Mouse (Mus musculus) intestine, embryonic 15.5 days (tissue): ENCODE data around the gene Gm9376. TPM values are rescaled to one million over a fixed set of nuclear protein-coding genes. Genes with fewer than 3 reads are reported as not detected.

ENCODE experiments used
- ATAC-seq: fragments of 200-750 bp; cut with Nextera tagmentation; 2 replicates; pipeline ENCODE4 v1.8.0; 2017; ENCODE audit warnings: moderate TSS enrichment, moderate library complexity
- H3K27ac ChIP-seq: fragments of 300-500 bp; sonication (generic); 2 replicates; pipeline ENCODE4 v1.5.1; 2015; ENCODE audit warnings: mild to moderate bottlenecking, inconsistent platforms
- H3K27me3 ChIP-seq: fragments of 300-500 bp; sonication (generic); replicated peaks from 2 replicates; pipeline ENCODE4 v1.6.1; 2015; ENCODE audit warnings: inconsistent platforms
- H3K36me3 ChIP-seq: fragments of 300-500 bp; sonication (generic); 2 replicates; pipeline ENCODE4 v1.6.1; 2015; ENCODE audit warnings: inconsistent platforms
- H3K4me1 ChIP-seq: fragments of 300-500 bp; sonication (generic); replicated peaks from 2 replicates; pipeline ENCODE4 v1.6.1; 2015; ENCODE audit warnings: inconsistent platforms
- H3K4me2 ChIP-seq: fragments of 300-500 bp; sonication (generic); replicated peaks from 2 replicates; pipeline ENCODE4 v1.6.1; 2015; ENCODE audit warnings: mild to moderate bottlenecking, inconsistent platforms
- H3K4me3 ChIP-seq: fragments of 300-500 bp; sonication (generic); replicated peaks from 2 replicates; pipeline ENCODE4 v1.5.1; 2015; ENCODE audit warnings: inconsistent platforms
- H3K9ac ChIP-seq: fragments of 300-500 bp; sonication (generic); 2 replicates; pipeline ENCODE4 v1.6.1; 2015; ENCODE audit warnings: inconsistent platforms
- H3K9me3 ChIP-seq: fragments of 300-500 bp; sonication (generic); 2 replicates; pipeline ENCODE4 v1.6.1; 2016; ENCODE audit warnings: inconsistent platforms
- WGBS: fragments of 180-500 bp; shearing (Covaris S2); methylation state at CpG from one replicate; pipeline ENCODE4 v1.1.7; 2015; 5-methylcytosine and 5-hydroxymethylcytosine counted together
- polyA plus RNA-seq: library from polyadenylated mRNA; unstranded; fragments of >200 nt; fragmentation: Nextera tagmentation; extraction: Ambion mirVana; gene quantifications from 2 replicates; pipeline ENCODE4 v1.2.1, GENCODE M21; 2015

Gene Gm9376
- polyA plus RNA-seq, 1 experiment from 2014 or later = not detected

- H3K27me3 ChIP-seq = no peaks in the 10 kb centered on the region
- WGBS = 94% methylated on average over 6 of the region's 6 CpGs
- no peaks in the 10 kb centered on the region for H3K9me3 ChIP-seq
- no peaks in the 10 kb centered on the region for H3K4me1 ChIP-seq
- H3K9ac ChIP-seq = no peak overlapping the region
- no peak for ATAC-seq
- H3K4me3 ChIP-seq = no peak overlapping the region
- no peak overlapping the region for H3K27ac ChIP-seq
- no peaks in the 10 kb centered on the region for H3K36me3 ChIP-seq
- no peak overlapping the region for H3K4me2 ChIP-seq
These were observed 23.2 kb downstream of the Gm9376 start for GRCm38 (mm10) chr14:118290009-118290408.

DNA sequence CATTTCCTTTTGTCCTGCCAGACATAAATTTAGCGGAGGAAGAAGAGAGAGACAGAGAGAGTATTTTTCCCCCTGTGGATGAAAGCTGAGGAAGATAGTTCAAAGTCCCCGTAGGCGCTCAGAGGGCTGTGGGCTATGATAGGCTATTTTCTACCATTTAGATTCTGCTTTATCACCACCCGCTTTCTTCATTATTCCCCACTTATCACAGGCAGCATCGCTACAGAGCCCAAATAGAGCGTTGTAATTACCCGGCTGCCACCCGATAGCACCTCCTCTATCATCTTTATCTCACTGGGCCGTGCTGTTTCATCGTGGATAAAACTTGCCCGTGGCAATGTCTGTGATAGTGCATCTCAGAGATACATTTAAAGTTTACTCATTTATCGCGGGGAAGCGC lies 35.8 kb downstream of the Gm9376 start:
- WGBS = 69% methylated on average over 14 of the region's 14 CpGs
- Histone ChIP-seq H3K9me3 (no peaks in the 10 kb centered on the region), H3K4me2 (no peak overlapping the region), H3K36me3 (no peaks in the 10 kb centered on the region), H3K27me3 (no peaks in the 10 kb centered on the region), H3K9ac (no peak overlapping the region), H3K27ac (no peak overlapping the region), H3K4me3 (no peak overlapping the region), H3K4me1 (0 out of 2 replicates have a peak, but pooled peaks cover 2% of the 10 kb centered on the region)
- ATAC-seq = no peak

GRCm38 (mm10) chr14:118304560-118304959 lies 37.8 kb downstream of the Gm9376 start:
- Histone ChIP-seq H3K9me3 (no peaks in the 10 kb centered on the region), H3K4me1 (0 out of 2 replicates have a peak, but pooled peaks cover 2% of the 10 kb centered on the region), H3K4me3 (no peak overlapping the region), H3K27me3 (no peaks in the 10 kb centered on the region), H3K27ac (no peak overlapping the region), H3K4me2 (no peak overlapping the region), H3K9ac (no peak overlapping the region), H3K36me3 (no peaks in the 10 kb centered on the region)
- 78% methylated on average over 9 of the region's 9 CpGs for WGBS
- ATAC-seq = no peak

DNA sequence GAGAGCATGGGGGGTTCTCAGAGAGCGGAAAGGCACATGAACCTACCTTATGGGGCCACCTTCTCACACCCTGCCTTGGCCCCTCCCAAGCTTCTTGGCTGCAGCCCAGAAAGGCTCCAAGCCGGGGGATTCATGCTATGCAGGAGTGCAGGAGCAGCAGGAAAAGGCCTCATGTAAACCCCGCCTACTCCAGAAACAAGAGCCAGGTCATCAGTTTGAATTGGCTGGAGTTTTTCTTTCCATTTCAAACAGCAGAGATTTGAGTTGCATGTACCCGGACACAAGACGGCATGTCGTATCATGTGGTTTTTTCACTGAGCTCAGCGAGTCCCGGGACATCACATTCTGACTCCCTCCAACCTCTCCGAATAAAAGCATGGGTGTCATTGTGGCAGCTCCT lies 39.2 kb downstream of the Gm9376 start:
- ATAC-seq = no peak
- H3K27me3 ChIP-seq = no peaks in the 10 kb centered on the region
- no peak overlapping the region for H3K9ac ChIP-seq
- H3K4me3 ChIP-seq = no peak overlapping the region
- H3K36me3 ChIP-seq = no peaks in the 10 kb centered on the region
- H3K9me3 ChIP-seq = no peaks in the 10 kb centered on the region
- H3K4me1 ChIP-seq = 0 out of 2 replicates have a peak, but pooled peaks cover 2% of the 10 kb centered on the region
- no peak overlapping the region for H3K4me2 ChIP-seq
- H3K27ac ChIP-seq = no peak overlapping the region
- WGBS = 61% methylated on average over 9 of the region's 9 CpGs

DNA sequence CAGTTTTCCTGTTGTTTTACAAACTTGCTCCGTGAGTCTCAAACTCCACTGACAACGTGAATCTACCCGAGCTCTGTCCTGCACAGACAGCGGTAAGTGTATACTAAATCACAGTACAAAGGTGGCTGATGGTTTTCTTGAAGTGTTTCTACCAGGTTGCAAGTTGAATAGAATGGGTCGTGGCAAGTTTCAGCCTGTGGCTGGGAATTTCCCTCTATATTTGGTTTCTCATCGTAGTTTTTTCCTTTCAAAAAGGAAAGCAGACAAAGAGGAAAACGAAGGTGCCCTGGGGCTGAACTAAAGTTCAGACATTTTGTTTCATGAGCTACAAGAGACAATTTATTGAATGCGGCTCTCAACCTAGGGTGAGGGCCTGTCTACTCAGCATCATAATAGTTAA lies 40.3 kb downstream of the Gm9376 start:
- ATAC-seq = no peak
- H3K27me3 ChIP-seq = no peaks in the 10 kb centered on the region
- 80% methylated on average over 8 of the region's 8 CpGs for WGBS
- no peaks in the 10 kb centered on the region for H3K36me3 ChIP-seq
- no peak overlapping the region for H3K4me3 ChIP-seq
- H3K4me2 ChIP-seq = no peak overlapping the region
- no peaks in the 10 kb centered on the region for H3K9me3 ChIP-seq
- 0 out of 2 replicates have a peak, but pooled peaks cover 2% of the 10 kb centered on the region for H3K4me1 ChIP-seq
- no peak overlapping the region for H3K9ac ChIP-seq
- H3K27ac ChIP-seq = no peak overlapping the region

DNA sequence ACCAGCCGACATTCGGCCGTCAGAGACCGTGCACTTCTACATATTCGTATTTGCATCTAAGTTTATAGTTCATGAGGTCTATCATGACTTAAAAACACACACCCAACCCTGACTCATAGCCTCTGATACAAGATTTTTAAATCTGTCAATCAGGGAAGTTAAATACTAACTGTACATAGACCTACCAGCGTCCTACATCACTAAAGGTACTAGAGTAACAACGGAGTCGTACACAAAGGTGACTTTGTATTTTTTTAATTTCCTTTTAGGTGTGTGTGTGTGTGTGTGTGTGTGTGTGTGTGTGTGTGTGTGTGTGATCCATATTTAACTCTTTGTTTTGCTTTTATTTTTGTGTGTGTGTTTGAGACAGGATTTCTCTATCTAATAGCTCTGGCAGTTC lies 44.9 kb downstream of the Gm9376 start:
- Histone ChIP-seq H3K4me3 (no peak overlapping the region), H3K4me2 (no peak overlapping the region), H3K36me3 (no peaks in the 10 kb centered on the region), H3K27me3 (no peaks in the 10 kb centered on the region), H3K9me3 (no peaks in the 10 kb centered on the region), H3K9ac (no peak overlapping the region), H3K4me1 (no peaks in the 10 kb centered on the region), H3K27ac (no peak overlapping the region)
- 95% methylated on average over 8 of the region's 8 CpGs for WGBS
- ATAC-seq = no peak

GRCm38 (mm10) chr14:118312664-118313063 lies 45.9 kb downstream of the Gm9376 start:
- H3K36me3 ChIP-seq = no peaks in the 10 kb centered on the region
- H3K27ac ChIP-seq = no peak overlapping the region
- no peak overlapping the region for H3K9ac ChIP-seq
- no peaks in the 10 kb centered on the region for H3K4me1 ChIP-seq
- H3K4me2 ChIP-seq = no peak overlapping the region
- no peak overlapping the region for H3K4me3 ChIP-seq
- H3K9me3 ChIP-seq = no peaks in the 10 kb centered on the region
- no peak for ATAC-seq
- WGBS = 89% methylated on average over 10 of the region's 10 CpGs
- H3K27me3 ChIP-seq = no peaks in the 10 kb centered on the region

- Histone ChIP-seq H3K4me2 (no peak overlapping the region), H3K9me3 (no peaks in the 10 kb centered on the region), H3K4me3 (no peak overlapping the region), H3K27ac (no peak overlapping the region), H3K4me1 (no peaks in the 10 kb centered on the region), H3K27me3 (no peaks in the 10 kb centered on the region), H3K9ac (no peak overlapping the region), H3K36me3 (no peaks in the 10 kb centered on the region)
- 86% methylated on average over 3 of the region's 3 CpGs for WGBS
- no peak for ATAC-seq
These were observed 47.2 kb downstream of the Gm9376 start for GRCm38 (mm10) chr14:118313931-118314330.

- H3K36me3 ChIP-seq = no peaks in the 10 kb centered on the region
- H3K4me2 ChIP-seq = no peak overlapping the region
- ATAC-seq = no peak
- H3K9ac ChIP-seq = no peak overlapping the region
- no peaks in the 10 kb centered on the region for H3K9me3 ChIP-seq
- H3K4me3 ChIP-seq = no peak overlapping the region
- peaks cover 6% of the 10 kb centered on the region; the same call in 1 of the 2 replicates for H3K27me3 ChIP-seq
- 70% methylated on average over 9 of the region's 9 CpGs for WGBS
- H3K27ac ChIP-seq = no peak overlapping the region
- H3K4me1 ChIP-seq = no peaks in the 10 kb centered on the region
These were observed 50.5 kb downstream of the Gm9376 start for GRCm38 (mm10) chr14:118317260-118317659.

Other genes with a start within 250 kb of the Gm9376 start
- gene Dct, start 214.7 kb upstream of the Gm9376 start, polyA plus RNA-seq = 1.4 and 1.5 TPM in 2 replicates
- 30.2 and 34.0 TPM in 2 replicates for gene Tgds, start 134.2 kb upstream of the Gm9376 start, polyA plus RNA-seq
- 47.3 and 49.0 TPM in 2 replicates for gene Gpr180, start 129.8 kb upstream of the Gm9376 start, polyA plus RNA-seq
- gene Sox21, start 29.9 kb upstream of the Gm9376 start, polyA plus RNA-seq = 0.09 and 0.14 TPM in 2 replicates